Mouse (Mus musculus) liver, adult 2 months (tissue): ENCODE data around the gene Gpam.

ENCODE experiments used
- CTCF ChIP-seq: fragments of 200-500 bp; IDR thresholded peaks from 2 replicates; pipeline ENCODE4 v1.5.1; 2011; ENCODE audit warnings: low read depth, low read length, control low read depth
- POLR2A ChIP-seq: fragments of 200-500 bp; IDR thresholded peaks from 2 replicates; pipeline ENCODE4 v1.6.1; 2011; ENCODE audit warnings: low read length, control low read depth; ENCODE audit not compliant: insufficient read depth; ENCODE audit errors: extremely low read depth

- no peak for TF ChIP-seq POLR2A
- no peak for TF ChIP-seq CTCF
Measured at GRCm38 (mm10) chr19:55125456-55125855, 1.6 kb downstream of the Gpam start.
